8 mouse cellular contexts compared by ENCODE assay signal in the genomic region with DNA sequence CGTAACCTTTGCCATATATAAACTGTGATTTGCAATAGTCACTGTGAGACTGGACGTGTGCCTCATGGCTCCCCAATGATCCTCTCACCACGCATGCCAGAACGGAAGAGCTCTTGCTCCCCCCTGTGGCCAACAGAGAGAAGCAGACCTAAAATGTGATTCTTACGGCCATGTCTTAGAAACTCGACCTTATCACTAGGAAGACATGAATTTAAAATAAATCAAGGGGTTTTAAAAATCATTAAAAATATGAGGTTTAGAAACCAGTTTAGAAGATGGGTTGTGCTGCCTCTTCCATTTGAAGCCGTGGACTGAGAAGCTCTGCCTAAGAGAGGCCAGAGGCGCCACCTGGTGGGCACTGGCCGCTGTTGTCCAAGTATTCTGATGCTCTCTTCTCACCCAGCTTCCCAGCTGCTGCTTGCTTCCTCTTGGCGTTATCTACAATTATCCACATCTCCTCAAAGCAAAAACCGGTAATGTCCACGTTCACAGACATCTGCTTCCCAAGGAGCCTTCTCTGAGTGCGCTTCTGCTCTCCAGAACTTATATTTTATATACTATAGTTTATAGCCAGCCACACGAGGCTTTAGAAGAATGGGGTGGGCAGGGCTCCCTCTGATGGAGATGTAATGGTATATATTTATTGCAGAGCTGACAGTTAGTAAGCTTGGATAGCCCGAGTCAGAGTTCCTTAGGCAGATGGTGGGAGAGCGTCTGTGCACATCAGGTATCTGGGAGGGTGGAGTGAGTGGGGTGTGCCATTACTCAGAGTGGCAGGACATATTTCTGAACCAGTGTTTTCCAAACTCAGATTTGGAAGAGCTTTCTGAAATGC. TPM values are rescaled to one million over a fixed set of nuclear protein-coding genes. Genes with fewer than 3 reads are reported as not detected.
DNase-seq lines count a peak whose midpoint lies in the region; ATAC-seq lines count a peak whose summit lies in the region.

No protein-coding gene starts in this region.

- peak; percentile 72 to 93 for DNase-seq in adrenal gland, adult (ENCODE audit: inconsistent age in 2 of 2, low spot score in 1 of 2)
- DNase-seq in embryo, embryonic 10 days (ENCODE audit: low spot score), result peak; percentile 87
- DNase-seq in gastrocnemius, postnatal 14 days, result peak; percentile 75
- peak; percentile 33 to 82 for DNase-seq in left cerebral cortex, adult 9 months (ENCODE audit: low spot score in 2 of 2)
- peak; percentile 84 to 91 for DNase-seq in right cerebral cortex, postnatal 10 days (ENCODE audit: low spot score in 2 of 2)
- peak; percentile 67 to 74 for DNase-seq in urinary bladder, postnatal 36 days (ENCODE audit: low spot score in 2 of 2)

- intact Hi-C loops in gastrocnemius, postnatal 14 days (cut with DNase I; ENCODE audit: low total_unique reads), result loop anchor here (2.0 to 5.0 kb wide), 2 partner anchors 119 to 231 kb away; no protein-coding TSS in a partner anchor

- ATAC-seq in inflammation-experienced regulatory T-cells, adult 6 months, result peak; percentile 88
- ATAC-seq in megakaryocyte progenitor cell, adult 5-6 weeks (replicated peaks; ENCODE audit: poor library complexity), result peak; percentile 85

RNA-seq across cellular contexts. Expression of a gene that starts 28.3 kb away (rescaled TPM):
- total RNA-seq in gastrocnemius, postnatal 14 days (2021), result under 1 TPM in 1 of 2 experiments, not detected in 1; 0.12 TPM
- 1 to 10 TPM; 3.9 to 8.4 (median 7.9) TPM for polyA plus RNA-seq in inflammation-experienced regulatory T-cells, adult 6 months (2017; shearing (Covaris generic))
- 0.32 and 2.0 TPM in 2 replicates for total RNA-seq in megakaryocyte progenitor cell, adult 5-6 weeks (2015)
- total RNA-seq in megakaryocyte progenitor cell, adult 5-6 weeks (2017), result 2.1 and 4.0 TPM in 2 replicates

RNA-seq across cellular contexts. Expression of a gene that starts 42.8 kb away (rescaled TPM):
- under 1 TPM; 0.18 to 0.29 TPM for total RNA-seq in gastrocnemius, postnatal 14 days (2021)
- polyA plus RNA-seq in inflammation-experienced regulatory T-cells, adult 6 months (2017; shearing (Covaris generic)), result under 1 TPM in 1 of 3 experiments, not detected in 2; 0.23 TPM
- not detected in 2 replicates for total RNA-seq in megakaryocyte progenitor cell, adult 5-6 weeks (2015)
- not detected in 2 replicates for total RNA-seq in megakaryocyte progenitor cell, adult 5-6 weeks (2017)

Comparison
In these comparisons a context has a peak if more than half of its experiments do, and no peak if none do; other contexts are left out.
1. Peak in every context shown above with its lines: DNase-seq and ATAC-seq.